Mouse (Mus musculus) heart, adult 2 months (tissue): ENCODE data around the gene Aqp11. TPM values are rescaled to one million over a fixed set of nuclear protein-coding genes. Genes with fewer than 3 reads are reported as not detected.

ENCODE experiments used
- DNase-seq, 2 experiments: peaks; one replicate each; pipeline ENCODE4 v3.0.0; 2021
- H3K27ac ChIP-seq: fragments of 200-600 bp; 2 replicates; pipeline ENCODE4 v1.8.1; 2022
- H3K27me3 ChIP-seq: fragments of 200-500 bp; 2 replicates; pipeline ENCODE4 v1.6.1; 2012; ENCODE audit warnings: mild to moderate bottlenecking, low read length, inconsistent platforms, mixed read lengths; ENCODE audit not compliant: control insufficient read depth, insufficient read depth
- H3K36me3 ChIP-seq: fragments of 200-500 bp; 2 replicates; pipeline ENCODE4 v1.6.1; 2012; ENCODE audit warnings: low read length, inconsistent platforms; ENCODE audit not compliant: control insufficient read depth, insufficient read depth
- H3K4me1 ChIP-seq: fragments of 200-500 bp; 2 replicates; pipeline ENCODE4 v1.6.1; 2011; ENCODE audit warnings: low read length; ENCODE audit not compliant: control insufficient read depth, insufficient read depth
- H3K4me3 ChIP-seq: fragments of 200-600 bp; 2 replicates; pipeline ENCODE4 v1.8.1; 2022
- H3K79me2 ChIP-seq: fragments of 200-500 bp; replicated peaks from 2 replicates; pipeline ENCODE4 v1.6.1; 2012; ENCODE audit warnings: mild to moderate bottlenecking, inconsistent platforms, low read length, moderate library complexity, mixed read lengths; ENCODE audit not compliant: control insufficient read depth, insufficient read depth
- H3K9ac ChIP-seq: fragments of 200-500 bp; 2 replicates; pipeline ENCODE4 v1.6.1; 2012; ENCODE audit warnings: low read depth, mild to moderate bottlenecking, control low read depth, inconsistent platforms, low read length, mixed read lengths
- CTCF ChIP-seq: fragments of 200-600 bp; IDR thresholded peaks from 2 replicates; pipeline ENCODE4 v1.8.1; 2022; ENCODE audit warnings: antibody characterized with exemption, mild to moderate bottlenecking, moderate library complexity
- EP300 ChIP-seq: fragments of 200-500 bp; IDR thresholded peaks from 2 replicates; pipeline ENCODE4 v1.6.1; 2011; ENCODE audit warnings: low read depth, low read length, control low read depth; ENCODE audit not compliant: insufficient read depth
- POLR2A ChIP-seq: fragments of 200-500 bp; IDR thresholded peaks from 2 replicates; pipeline ENCODE4 v1.6.1; 2011; ENCODE audit warnings: mild to moderate bottlenecking, low read depth, low read length, control low read depth; ENCODE audit not compliant: insufficient read depth
- WGBS: fragments of 180-500 bp; shearing (Covaris S2); methylation state at CpG from one replicate; pipeline ENCODE4 v1.1.7; 2018; 5-methylcytosine and 5-hydroxymethylcytosine counted together
- intact Hi-C: fragments of 180-260 bp; cut with DNase I; formaldehyde crosslinking; loops from one replicate; pipeline ENCODE4 v1.15.1; 2025
- polyA plus RNA-seq: library from polyadenylated mRNA; depleted of rRNA; stranded (reverse); fragments of >200 nt; gene quantifications from 2 replicates; pipeline ENCODE4 v1.2.3, GENCODE M21; 2012
- total RNA-seq, 2 experiments: library from RNA; stranded (reverse); gene quantifications; 2 replicates each; pipeline ENCODE4 v1.2.3; 2021

The Aqp11 gene
- total and polyA plus RNA-seq, 3 experiments, result 0.91 to 3.0 (median 1.6) TPM

DNA sequence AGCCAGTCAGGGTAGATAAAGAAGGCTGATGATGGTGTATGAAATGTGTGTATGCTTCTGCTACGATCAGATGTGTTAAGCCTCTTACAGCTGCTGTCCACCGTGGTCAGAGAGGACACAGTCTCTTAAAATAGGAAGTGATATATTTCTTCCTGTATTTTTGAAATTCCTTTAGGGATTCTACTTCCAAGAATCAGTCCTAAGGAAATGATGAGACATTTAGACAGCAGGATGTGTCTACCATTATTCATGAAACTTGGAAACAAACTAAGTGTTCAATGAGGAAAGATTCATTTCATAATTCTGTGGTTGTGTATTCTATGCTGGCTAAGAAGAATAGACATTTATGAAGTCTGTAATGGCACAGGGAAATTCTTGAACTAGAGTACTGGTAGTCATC lies 37.8 kb upstream of the Aqp11 start:
- intact Hi-C loops, result no loop called here
- TF ChIP-seq EP300, result no peak
- no peak for DNase-seq
- Histone ChIP-seq H3K4me3 (no peak overlapping the region), H3K27me3 (no peaks in the 10 kb centered on the region), H3K27ac (no peak overlapping the region), H3K4me1 (no peaks in the 10 kb centered on the region), H3K9ac (no peak overlapping the region), H3K36me3 (no peaks in the 10 kb centered on the region), H3K79me2 (no peaks in the 10 kb centered on the region)
- 21% methylated on average over 2 of the region's 2 CpGs for WGBS

- DNase-seq, result no peak
- WGBS, result 40% methylated on average over 3 of the region's 3 CpGs
- intact Hi-C loops, result no loop called here
- no peak overlapping the region for H3K27ac ChIP-seq
- no peaks in the 10 kb centered on the region for H3K79me2 ChIP-seq
- no peaks in the 10 kb centered on the region for H3K4me1 ChIP-seq
- H3K36me3 ChIP-seq, result no peaks in the 10 kb centered on the region
- no peaks in the 10 kb centered on the region for H3K27me3 ChIP-seq
- H3K4me3 ChIP-seq, result no peak overlapping the region
- TF ChIP-seq EP300 (no peak), POLR2A (no peak), CTCF (no peak)
- no peak overlapping the region for H3K9ac ChIP-seq
These were observed 37.3 kb upstream of the Aqp11 start for GRCm38 (mm10) chr7:97775380-97775779.

GRCm38 (mm10) chr7:97770841-97771620 lies 32.9 kb upstream of the Aqp11 start:
- Histone ChIP-seq H3K4me1 (no peaks in the 10 kb centered on the region), H3K27me3 (no peaks in the 10 kb centered on the region), H3K4me3 (no peak overlapping the region), H3K27ac (no peak overlapping the region), H3K9ac (no peak overlapping the region), H3K79me2 (no peaks in the 10 kb centered on the region), H3K36me3 (no peaks in the 10 kb centered on the region)
- WGBS, result 58% methylated on average over 6 of the region's 6 CpGs
- intact Hi-C loops, result no loop called here
- peak in 1 of 2 experiments; percentile 14 for DNase-seq
- TF ChIP-seq CTCF, result no peak
- no peak for TF ChIP-seq EP300
- no peak for TF ChIP-seq POLR2A

DNA sequence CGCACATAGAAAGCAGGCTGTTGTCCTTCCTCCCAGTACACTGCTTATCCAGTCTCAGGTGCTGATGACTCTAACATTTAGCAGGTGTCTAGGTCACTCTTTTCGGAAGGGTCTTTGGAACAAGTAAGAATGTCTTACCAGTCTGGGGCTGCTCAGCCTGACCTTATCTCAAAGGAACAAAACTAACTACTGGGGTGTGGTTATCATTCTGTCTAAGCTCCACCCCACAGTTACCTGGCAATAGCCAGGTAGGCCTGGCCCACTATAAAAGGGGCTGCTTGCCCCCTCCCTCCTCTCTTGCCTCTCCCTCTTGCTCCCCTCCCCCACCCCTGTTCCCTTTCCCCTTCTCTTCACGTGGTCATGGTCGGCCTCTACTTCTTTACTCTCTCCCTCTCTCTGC lies 30.9 kb upstream of the Aqp11 start:
- Histone ChIP-seq H3K36me3 (no peaks in the 10 kb centered on the region), H3K4me1 (no peaks in the 10 kb centered on the region), H3K9ac (no peak overlapping the region), H3K27ac (no peak overlapping the region), H3K27me3 (no peaks in the 10 kb centered on the region), H3K4me3 (no peak overlapping the region), H3K79me2 (no peaks in the 10 kb centered on the region)
- 78% methylated on average over 4 of the region's 4 CpGs for WGBS
- TF ChIP-seq POLR2A, result no peak
- no peak for TF ChIP-seq EP300
- TF ChIP-seq CTCF, result no peak
- intact Hi-C loops, result no loop called here
- no peak for DNase-seq

DNA sequence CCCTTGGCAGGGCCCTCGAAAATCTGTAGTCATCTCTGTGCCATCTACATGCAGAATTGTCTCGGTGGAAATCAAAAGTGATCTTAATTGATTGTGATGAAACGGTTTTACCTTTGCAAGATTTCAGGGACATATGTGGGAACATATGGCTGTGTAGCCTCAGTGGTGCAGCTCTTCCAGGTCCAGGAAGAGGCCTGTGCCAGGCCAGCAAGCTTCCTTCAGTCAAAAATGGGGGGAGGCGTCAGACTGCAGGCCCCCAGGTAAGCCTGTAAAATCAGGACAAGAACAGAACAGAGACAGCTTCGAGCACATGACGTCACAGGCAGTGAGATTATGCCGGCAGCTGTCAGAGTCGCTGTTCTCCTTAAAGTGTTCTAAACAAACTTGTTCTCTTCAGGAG lies 29.8 kb upstream of the Aqp11 start:
- Histone ChIP-seq H3K27ac (no peak overlapping the region), H3K79me2 (no peaks in the 10 kb centered on the region), H3K36me3 (no peaks in the 10 kb centered on the region), H3K27me3 (no peaks in the 10 kb centered on the region), H3K4me3 (no peak overlapping the region), H3K4me1 (no peaks in the 10 kb centered on the region), H3K9ac (no peak overlapping the region)
- DNase-seq, result no peak
- intact Hi-C loops, result no loop called here
- no peak for TF ChIP-seq CTCF
- TF ChIP-seq EP300, result no peak
- no peak for TF ChIP-seq POLR2A
- 61% methylated on average over 8 of the region's 8 CpGs for WGBS

GRCm38 (mm10) chr7:97766406-97767166 lies 28.5 kb upstream of the Aqp11 start:
- Histone ChIP-seq H3K9ac (no peak overlapping the region), H3K4me3 (no peak overlapping the region), H3K4me1 (no peaks in the 10 kb centered on the region), H3K79me2 (no peaks in the 10 kb centered on the region), H3K27ac (no peak overlapping the region), H3K27me3 (no peaks in the 10 kb centered on the region), H3K36me3 (no peaks in the 10 kb centered on the region)
- intact Hi-C loops, result no loop called here
- DNase-seq, result no peak
- TF ChIP-seq EP300 (no peak), POLR2A (no peak), CTCF (no peak)
- WGBS, result 60% methylated on average over 9 of the region's 9 CpGs
